Mouse (Mus musculus): Measurements from ENCODE around the gene Mrpl33.

DNA sequence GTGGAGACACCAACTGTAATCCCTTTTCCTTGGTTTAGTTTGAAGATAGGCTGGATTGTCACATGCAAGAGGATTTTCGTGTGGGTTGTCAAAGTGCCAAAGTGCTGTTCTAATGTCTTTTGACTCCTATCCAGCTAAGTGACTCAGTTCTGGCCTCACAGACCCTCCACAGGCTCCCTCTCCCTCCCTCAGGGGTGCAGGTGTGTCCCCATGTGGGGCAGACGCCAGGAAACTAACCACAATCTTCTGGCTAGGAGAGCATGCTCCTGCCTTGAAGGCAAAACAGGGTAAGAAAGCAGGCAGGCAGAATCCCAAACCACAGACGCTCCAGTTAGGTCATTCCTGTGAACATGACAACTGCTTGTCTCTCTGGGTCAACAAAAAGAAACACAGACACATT, 9.4 kb downstream of the Mrpl33 start:
- no peak for TF ChIP-seq POLR2A (IDR thresholded peaks at IDR 0.05; ENCODE audit: borderline replicate concordance, low read depth, low read length)
- no peak for TF ChIP-seq CTCF (IDR thresholded peaks at IDR 0.05; ENCODE audit: low read depth, low read length)

All from bone marrow macrophage, adult 2 months (primary cell).